Mouse (Mus musculus) Patski (cell line): Measurements from ENCODE around the gene Nlgn2. TPM values are rescaled to one million over a fixed set of nuclear protein-coding genes. Genes with fewer than 3 reads are reported as not detected.

Experiments used
- ATAC-seq: fragments of 100-300 bp; one replicate; pipeline ENCODE4 v1.8.0; 2021
- CTCF ChIA-PET: fragments of 350-600 bp; sonication (Branson Sonifier 250); formaldehyde crosslinking; loops from one replicate; lab custom pipeline; 2022; ENCODE audit warnings: inconsistent platforms; lab: Charles Lee
- POLR2A ChIA-PET: fragments of 350-600 bp; sonication (Branson Sonifier 250); formaldehyde crosslinking; loops from one replicate; lab custom pipeline; 2022; ENCODE audit warnings: antibody characterized with exemption, inconsistent platforms; lab: Charles Lee
- DNase-seq: peaks from one replicate; pipeline ENCODE4 v3.0.0-alpha.2; 2011; ENCODE audit warnings: low read depth, low spot score
- H3K27me3 ChIP-seq: fragments of 371-371 bp; one replicate; pipeline ENCODE4 v1.5.1; 2021
- CTCF ChIP-seq: fragments of 100-300 bp; IDR thresholded peaks from one replicate; pipeline ENCODE4 v1.5.1; 2021
- in situ Hi-C: fragments of 300-500 bp; cut with MboI; formaldehyde crosslinking; loops from 3 replicates; pipeline ENCODE4 v1.11.1; 2018; ENCODE audit warnings: low pct_unique_long_range_greater_than_20kb, mixed read lengths
- polyA plus RNA-seq: library from polyadenylated mRNA; unstranded; gene quantifications from one replicate; pipeline ENCODE4 v1.2.3, GENCODE M21; 2021

Gene Nlgn2
- polyA plus RNA-seq, 1 experiment from 2014 or later, result 35.0 TPM

GRCm38 (mm10) chr11:69800392-69801197, 37.0 kb downstream of the Nlgn2 start:
- peaks cover 5% of the 10 kb centered on the region for H3K27me3 ChIP-seq

GRCm38 (mm10) chr11:69800138-69800391, 37.5 kb downstream of the Nlgn2 start:
- no peak for DNase-seq
- ChIA-PET CTCF (interaction anchor here (1.1 kb wide), 1 partner anchor 10 kb away, joined by 3 read pairs; no protein-coding TSS in a partner anchor), POLR2A (no interaction called here)
- TF ChIP-seq CTCF, result no peak
- peaks cover 5% of the 10 kb centered on the region for H3K27me3 ChIP-seq
- in situ Hi-C loops, result no loop called here
- ATAC-seq, result no peak

More at GRCm38 (mm10) chr11:69800392-69801197, 37.0 kb downstream of the Nlgn2 start:
- ChIA-PET POLR2A (no interaction called here), CTCF (interaction anchor here (1.1 to 2.0 kb wide), 2 partner anchors 9 to 78 kb away, joined by 3 to 5 read pairs; partner anchors contain the start of gene Tmem95)
- ATAC-seq (no peak), DNase-seq (no peak)
- no peak for TF ChIP-seq CTCF
- in situ Hi-C loops, result no loop called here

GRCm38 (mm10) chr11:69799394-69800137, 38.0 kb downstream of the Nlgn2 start:
- ATAC-seq (no peak), DNase-seq (no peak)
- in situ Hi-C loops, result no loop called here
- no peak for TF ChIP-seq CTCF
- peaks cover 5% of the 10 kb centered on the region for H3K27me3 ChIP-seq
- POLR2A ChIA-PET, result no interaction called here
- CTCF ChIA-PET, result interaction anchor here (1.1 kb wide), 1 partner anchor 10 kb away, joined by 3 read pairs; no protein-coding TSS in a partner anchor

- no peak for TF ChIP-seq CTCF
- peaks cover 5% of the 10 kb centered on the region for H3K27me3 ChIP-seq
- DNase-seq (no peak), ATAC-seq (no peak)
- ChIA-PET POLR2A (no interaction called here), CTCF (interaction anchor here (0.8 kb wide), 1 partner anchor 13 kb away, joined by 3 read pairs; no protein-coding TSS in a partner anchor)
- in situ Hi-C loops, result no loop called here
Observed at GRCm38 (mm10) chr11:69797924-69798323, 39.7 kb downstream of the Nlgn2 start.

- ChIA-PET CTCF (interaction anchor here (1.5 kb wide), 2 partner anchors 10 to 11 kb away, joined by 3 read pairs; no protein-coding TSS in a partner anchor), POLR2A (no interaction called here)
- no peak for DNase-seq
- TF ChIP-seq CTCF, result no peak
- in situ Hi-C loops, result no loop called here
- no peaks in the 10 kb centered on the region for H3K27me3 ChIP-seq
- no peak for ATAC-seq
Observed at GRCm38 (mm10) chr11:69795983-69796435, 41.6 kb downstream of the Nlgn2 start.

GRCm38 (mm10) chr11:69795168-69795982, 42.2 kb downstream of the Nlgn2 start, which contains the start of gene Chrnb1:
Chrnb1 (minus strand) TSS chr11:69795943.
- H3K27me3 ChIP-seq, result no peaks in the 10 kb centered on the region
- ATAC-seq (peak; percentile 99), DNase-seq (peak; percentile 87)
- TF ChIP-seq CTCF, result no peak
- in situ Hi-C loops, result no loop called here
- CTCF ChIA-PET, result interaction anchor here (1.5 kb wide), 1 partner anchor 11 kb away, joined by 3 read pairs; no protein-coding TSS in a partner anchor
- POLR2A ChIA-PET, result interaction anchor here (0.6 kb wide), 1 partner anchor 37 kb away, joined by 3 read pairs; no protein-coding TSS in a partner anchor

GRCm38 (mm10) chr11:69793429-69793828, 44.2 kb downstream of the Nlgn2 start:
- H3K27me3 ChIP-seq, result no peaks in the 10 kb centered on the region
- ChIA-PET CTCF (interaction anchor here (1.3 kb wide), 1 partner anchor 15 kb away, joined by 3 read pairs; no protein-coding TSS in a partner anchor), POLR2A (no interaction called here)
- no peak for TF ChIP-seq CTCF
- ATAC-seq (no peak), DNase-seq (no peak)
- in situ Hi-C loops, result no loop called here

GRCm38 (mm10) chr11:69791420-69791819, 46.2 kb downstream of the Nlgn2 start:
- no peak for ATAC-seq
- in situ Hi-C loops, result no loop called here
- TF ChIP-seq CTCF, result no peak
- no peak for DNase-seq
- ChIA-PET POLR2A (no interaction called here), CTCF (interaction anchor here (1.4 kb wide), 1 partner anchor 14 kb away, joined by 3 read pairs; the partner anchor contains the start of gene Tmem102)
- no peaks in the 10 kb centered on the region for H3K27me3 ChIP-seq

GRCm38 (mm10) chr11:69789431-69789830, 48.2 kb downstream of the Nlgn2 start:
- DNase-seq (no peak), ATAC-seq (no peak)
- in situ Hi-C loops, result no loop called here
- ChIA-PET POLR2A (interaction anchor here (0.9 to 1.7 kb wide), 3 partner anchors 11 to 32 kb away, joined by 3 to 5 read pairs (median 3); no protein-coding TSS in a partner anchor), CTCF (no interaction called here)
- H3K27me3 ChIP-seq, result no peaks in the 10 kb centered on the region
- TF ChIP-seq CTCF, result no peak

GRCm38 (mm10) chr11:69787306-69787705, 50.3 kb downstream of the Nlgn2 start:
- DNase-seq (no peak), ATAC-seq (no peak)
- H3K27me3 ChIP-seq, result no peaks in the 10 kb centered on the region
- in situ Hi-C loops, result no loop called here
- ChIA-PET POLR2A (no interaction called here), CTCF (no interaction called here)
- TF ChIP-seq CTCF, result no peak
